ENCODE assay signal across 26 mouse cellular contexts in genomic region chr2:145742795-145743710, GRCm38 (mm10).
A peak's percentile ranks its signal among the peaks of the same experiment; 100 is the strongest.
DNase-seq lines count a peak whose midpoint lies in the region; ATAC-seq and TF ChIP-seq lines count a peak whose summit lies in the region.
"Had no signal": no experiment of that assay in that cellular context is flagged by ENCODE, and none has a peak within 500 bp of the region (broad histone marks: within the 10 kb centered on the region; RNA-seq: fewer than 3 reads in every experiment).

No protein-coding gene starts in this region.

- H3K4me2 ChIP-seq in heart, embryonic 12.5 days: no peak overlapping the region
- H3K4me2 ChIP-seq in limb, embryonic 11.5 days (ENCODE audit: low read depth, severe bottlenecking): no peak overlapping the region
- H3K4me2 ChIP-seq in myocyte (ENCODE audit: low read depth): peak overlapping the region; percentile 53
- no peak overlapping the region for H3K4me2 ChIP-seq in forebrain, embryonic 13.5 days
- no peak overlapping the region for H3K4me2 ChIP-seq in hindbrain, embryonic 13.5 days
- H3K4me2 ChIP-seq: embryonic facial prominence, embryonic 12.5 days; heart, embryonic 11.5 days; liver, embryonic 11.5 days had no signal

- no peak for ATAC-seq in heart, embryonic 12.5 days (ENCODE audit: insufficient number of reproducible peaks, low FRiP score)
- ATAC-seq in limb, embryonic 11.5 days (ENCODE audit: insufficient number of reproducible peaks, low FRiP score, low TSS enrichment, low read depth): no peak
- ATAC-seq in forebrain, embryonic 13.5 days: no peak
- ATAC-seq in hindbrain, embryonic 13.5 days (ENCODE audit: low FRiP score): no peak
- ATAC-seq: hindbrain, postnatal 0 days; intestine, embryonic 16.5 days; liver, postnatal 0 days; lung, postnatal 0 days; midbrain, embryonic 16.5 days had no signal

- peak; percentile 90 for DNase-seq in heart, adult 11 months
- DNase-seq in limb, embryonic 11.5 days (ENCODE audit: low spot score): peak; percentile 22
- DNase-seq in limb, embryonic 10.5 days (ENCODE audit: low spot score): no peak
- peak; percentile 11 for DNase-seq in embryo, embryonic 11.5 days (ENCODE audit: low read depth, low spot score)
- DNase-seq: adrenal gland, postnatal 14 days; cerebellum, adult 2 months; cerebellum, postnatal 25 days; heart, postnatal 10 days; left cerebral cortex, postnatal 4 days; liver, postnatal 0 days; thymus, postnatal 25 days had no signal

- TF ChIP-seq POLR2A in myocyte (IDR thresholded peaks at IDR 0.05; ENCODE audit: insufficient read length, low read depth): no peak

- no peak overlapping the region for H3ac ChIP-seq in myocyte (ENCODE audit: control insufficient read depth, insufficient read length)

- 71% methylated on average over 13 of the region's 13 CpGs for WGBS in heart, embryonic 12.5 days
- 49% methylated on average over 13 of the region's 13 CpGs for WGBS in limb, embryonic 11.5 days
- 55% methylated on average over 13 of the region's 13 CpGs for WGBS in limb, embryonic 10.5 days
- 91% methylated on average over 13 of the region's 13 CpGs for WGBS in forebrain, embryonic 13.5 days
- WGBS in hindbrain, embryonic 13.5 days: 81% methylated on average over 13 of the region's 13 CpGs

- no peaks in the 10 kb centered on the region for H3K9me3 ChIP-seq in heart, embryonic 12.5 days (replicated peaks)
- H3K9me3 ChIP-seq in limb, embryonic 11.5 days (ENCODE audit: control insufficient read depth, low read length): no peaks in the 10 kb centered on the region
- H3K9me3 ChIP-seq in limb, embryonic 10.5 days (replicated peaks): no peaks in the 10 kb centered on the region
- no peaks in the 10 kb centered on the region for H3K9me3 ChIP-seq in forebrain, embryonic 13.5 days (replicated peaks)
- no peaks in the 10 kb centered on the region for H3K9me3 ChIP-seq in hindbrain, embryonic 13.5 days
- H3K9me3 ChIP-seq: embryonic facial prominence, embryonic 12.5 days; hindbrain, embryonic 10.5 days; midbrain, embryonic 10.5 days had no signal

- no peaks in the 10 kb centered on the region for H3K27me3 ChIP-seq in heart, embryonic 12.5 days (replicated peaks)
- no peaks in the 10 kb centered on the region for H3K27me3 ChIP-seq in limb, embryonic 11.5 days (ENCODE audit: control insufficient read depth, insufficient read depth, low read length)
- no peaks in the 10 kb centered on the region for H3K27me3 ChIP-seq in limb, embryonic 10.5 days (ENCODE audit: low read depth, poor library complexity, severe bottlenecking)
- H3K27me3 ChIP-seq in myocyte (ENCODE audit: control insufficient read depth, insufficient read depth, insufficient read length): no peaks in the 10 kb centered on the region
- no peaks in the 10 kb centered on the region for H3K27me3 ChIP-seq in forebrain, embryonic 13.5 days
- H3K27me3 ChIP-seq in hindbrain, embryonic 13.5 days: no peaks in the 10 kb centered on the region
- H3K27me3 ChIP-seq: embryonic facial prominence, embryonic 12.5 days had no signal

- no peaks in the 10 kb centered on the region for H3K4me1 ChIP-seq in heart, embryonic 12.5 days (replicated peaks)
- H3K4me1 ChIP-seq in limb, embryonic 11.5 days (ENCODE audit: control insufficient read depth, insufficient read depth, low read length): no peaks in the 10 kb centered on the region
- H3K4me1 ChIP-seq in limb, embryonic 10.5 days: peaks cover 3% of the 10 kb centered on the region; the same call in 1 of the 2 replicates
- H3K4me1 ChIP-seq in forebrain, embryonic 13.5 days: no peaks in the 10 kb centered on the region
- no peaks in the 10 kb centered on the region for H3K4me1 ChIP-seq in hindbrain, embryonic 13.5 days (replicated peaks)
- H3K4me1 ChIP-seq: embryonic facial prominence, embryonic 12.5 days; midbrain, embryonic 10.5 days had no signal

- H3K27ac ChIP-seq in heart, embryonic 12.5 days (ENCODE audit: poor library complexity, severe bottlenecking): no peak overlapping the region
- no peak overlapping the region for H3K27ac ChIP-seq in limb, embryonic 11.5 days (replicated peaks; ENCODE audit: low read depth, low read length)
- no peak overlapping the region for H3K27ac ChIP-seq in limb, embryonic 10.5 days
- no peak overlapping the region for H3K27ac ChIP-seq in forebrain, embryonic 13.5 days
- H3K27ac ChIP-seq in hindbrain, embryonic 13.5 days: no peak overlapping the region
- H3K27ac ChIP-seq: embryonic facial prominence, embryonic 12.5 days; hindbrain, embryonic 10.5 days; hindbrain, postnatal 0 days; macrophage; midbrain, embryonic 10.5 days; stomach, postnatal 0 days had no signal

- no peaks in the 10 kb centered on the region for H3K79me2 ChIP-seq in myocyte (ENCODE audit: control insufficient read depth, insufficient read depth)

- no peak overlapping the region for H3K9ac ChIP-seq in heart, embryonic 12.5 days
- H3K9ac ChIP-seq in limb, embryonic 11.5 days (ENCODE audit: low read length): no peak overlapping the region
- H3K9ac ChIP-seq in forebrain, embryonic 13.5 days: no peak overlapping the region
- no peak overlapping the region for H3K9ac ChIP-seq in hindbrain, embryonic 13.5 days
- H3K9ac ChIP-seq: embryonic facial prominence, embryonic 12.5 days; liver, postnatal 0 days had no signal

- H3K4me3 ChIP-seq in heart, embryonic 12.5 days: no peak overlapping the region
- no peak overlapping the region for H3K4me3 ChIP-seq in limb, embryonic 11.5 days (ENCODE audit: low read depth, low read length)
- H3K4me3 ChIP-seq in limb, embryonic 10.5 days: no peak overlapping the region
- no peak overlapping the region for H3K4me3 ChIP-seq in myocyte
- H3K4me3 ChIP-seq in forebrain, embryonic 13.5 days: no peak overlapping the region
- H3K4me3 ChIP-seq in hindbrain, embryonic 13.5 days: no peak overlapping the region
- H3K4me3 ChIP-seq: embryonic facial prominence, embryonic 12.5 days; hindbrain, embryonic 10.5 days; midbrain, embryonic 10.5 days had no signal

- H3K36me3 ChIP-seq in heart, embryonic 12.5 days: no peaks in the 10 kb centered on the region
- H3K36me3 ChIP-seq in limb, embryonic 11.5 days (ENCODE audit: control insufficient read depth, insufficient read depth, low read length): no peaks in the 10 kb centered on the region
- no peaks in the 10 kb centered on the region for H3K36me3 ChIP-seq in limb, embryonic 10.5 days
- no peaks in the 10 kb centered on the region for H3K36me3 ChIP-seq in myocyte (ENCODE audit: control insufficient read depth, insufficient read depth)
- H3K36me3 ChIP-seq in forebrain, embryonic 13.5 days (ENCODE audit: poor library complexity, severe bottlenecking): no peaks in the 10 kb centered on the region
- no peaks in the 10 kb centered on the region for H3K36me3 ChIP-seq in hindbrain, embryonic 13.5 days
- H3K36me3 ChIP-seq: embryonic facial prominence, embryonic 12.5 days; hindbrain, embryonic 10.5 days; midbrain, embryonic 10.5 days had no signal

TF ChIP-seq in myocyte, 11 proteins besides CTCF, POLR2A, EP300 and RAD21:
- TF ChIP-seq TCF3 (IDR thresholded peaks at IDR 0.05; ENCODE audit: insufficient read length, low read depth): peak; percentile 67
- no peak for TF ChIP-seq REST (IDR thresholded peaks at IDR 0.05; ENCODE audit: insufficient read depth, insufficient read length)
- TF ChIP-seq MYOD1 (IDR thresholded peaks at IDR 0.05; ENCODE audit: control insufficient read depth in 1 of 3, insufficient read length in 2 of 3, low read depth in 2 of 3): peak in 2 of 3 experiments; percentile 86 to 87
- TF ChIP-seq POLR2AphosphoS2 (IDR thresholded peaks at IDR 0.05; ENCODE audit: insufficient read length, low read depth): no peak
- TF ChIP-seq USF1 (IDR thresholded peaks at IDR 0.05; ENCODE audit: low read depth): no peak
- TF ChIP-seq TCF12 (IDR thresholded peaks at IDR 0.05; ENCODE audit: insufficient read depth, poor library complexity, severe bottlenecking): no peak
- peak in 2 of 3 experiments; percentile 63 to 75 for TF ChIP-seq MYOG (IDR thresholded peaks at IDR 0.05; ENCODE audit: control insufficient read depth in 1 of 3, insufficient read depth in 1 of 3, insufficient read length in 2 of 3, low read depth in 2 of 3)
TF ChIP-seq in myocyte: peak in this region for 3.
